Mouse (Mus musculus): ENCODE measurements around the gene Irf8. TPM values are rescaled to one million over a fixed set of nuclear protein-coding genes. Genes with fewer than 3 reads are reported as not detected.

Gene Irf8
- polyA plus RNA-seq, 1 experiment from 2014 or later: 2.7 TPM

DNA sequence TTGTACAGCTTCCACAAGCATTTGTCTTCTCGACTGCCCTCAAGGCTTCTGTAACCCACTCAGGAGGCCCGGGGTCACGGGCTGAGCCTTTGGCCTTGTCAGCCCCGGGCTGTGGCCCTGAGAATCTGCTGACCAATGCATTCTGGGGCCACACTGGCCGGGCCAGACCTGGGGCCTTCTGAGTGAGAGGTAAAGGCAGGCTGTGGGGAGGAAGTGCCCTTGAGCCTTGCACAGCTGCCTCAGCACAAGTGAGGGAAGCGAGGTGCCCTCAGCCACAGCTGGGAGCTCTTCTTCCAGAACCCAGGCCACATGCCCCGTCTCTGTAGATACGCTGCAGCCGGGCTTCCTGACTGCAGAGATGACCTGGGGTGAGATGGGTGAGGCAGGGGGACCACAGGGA lies 14.5 kb downstream of the Irf8 start:
- Histone ChIP-seq H3K4me3 (ENCODE audit: low read depth, low read length) (no peak overlapping the region), H3K27me3 (ENCODE audit: control insufficient read depth, insufficient read depth, low read length) (no peaks in the 10 kb centered on the region), H3K4me2 (ENCODE audit: low read depth, low read length, severe bottlenecking) (no peak overlapping the region), H3K9ac (ENCODE audit: low read length) (no peak overlapping the region), H3K27ac (ENCODE audit: low read depth, low read length) (no peak overlapping the region), H3K36me3 (ENCODE audit: control insufficient read depth, insufficient read depth, low read length) (no peaks in the 10 kb centered on the region), H3K4me1 (replicated peaks; ENCODE audit: control insufficient read depth, insufficient read depth, low read length) (0 out of 2 replicates have a peak, but pooled peaks cover 2% of the 10 kb centered on the region), H3K9me3 (ENCODE audit: control insufficient read depth, low read length) (no peaks in the 10 kb centered on the region)
- WGBS: 84% methylated on average over 9 of the region's 9 CpGs
- ATAC-seq (replicated peaks; ENCODE audit: low FRiP score) (no peak), DNase-seq (ENCODE audit: low spot score) (no peak)

DNA sequence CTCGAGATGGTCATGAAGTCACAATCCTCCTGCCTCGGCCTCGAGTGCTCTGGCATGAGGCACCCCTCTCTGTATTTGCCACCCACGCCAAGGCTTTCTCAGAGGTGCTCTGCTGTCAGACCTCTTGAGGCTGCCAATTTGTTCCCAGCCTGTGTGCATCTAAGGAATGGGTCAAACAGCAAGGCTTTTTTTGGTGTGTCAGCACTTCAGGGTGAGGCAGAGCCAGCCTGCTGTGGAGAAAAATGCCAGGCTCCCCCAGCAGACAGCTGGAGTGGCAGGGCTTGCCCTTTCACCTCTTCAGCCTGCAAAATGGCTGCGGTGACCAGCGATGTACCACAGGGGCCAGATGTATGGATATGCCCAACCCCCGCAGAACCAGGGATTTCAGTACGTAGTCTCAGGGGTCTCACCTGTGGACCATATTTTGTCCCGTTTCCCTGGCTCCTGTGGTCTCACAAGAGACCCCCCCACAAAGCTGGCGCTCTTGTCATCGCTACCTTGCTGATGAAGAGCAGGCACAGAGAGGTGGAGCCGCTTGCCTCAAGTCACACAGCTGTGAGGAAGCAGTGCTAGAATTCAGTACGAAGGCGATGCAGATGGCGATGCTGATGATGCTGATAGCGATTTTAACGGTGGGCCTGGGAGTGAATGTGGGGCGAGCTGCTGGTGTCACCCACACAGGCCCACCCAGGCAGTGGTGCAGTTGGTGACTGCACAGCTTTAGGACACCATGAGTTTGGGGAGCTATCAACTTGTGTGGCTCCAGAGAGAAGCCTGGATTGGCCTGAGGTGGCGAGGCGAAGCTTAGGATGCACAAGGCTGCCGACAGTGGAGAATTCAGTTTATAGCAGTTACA lies 15.3 kb downstream of the Irf8 start:
- H3K4me3 ChIP-seq (ENCODE audit: low read depth, low read length): no peak overlapping the region
- ATAC-seq (replicated peaks; ENCODE audit: low FRiP score) (no peak), DNase-seq (ENCODE audit: low spot score) (no peak)
- H3K27ac ChIP-seq (ENCODE audit: low read depth, low read length): no peak overlapping the region
- H3K36me3 ChIP-seq (ENCODE audit: control insufficient read depth, insufficient read depth, low read length): no peaks in the 10 kb centered on the region
- H3K27me3 ChIP-seq (ENCODE audit: control insufficient read depth, insufficient read depth, low read length): no peaks in the 10 kb centered on the region
- no peak overlapping the region for H3K9ac ChIP-seq (ENCODE audit: low read length)
- H3K4me2 ChIP-seq (ENCODE audit: low read depth, low read length, severe bottlenecking): no peak overlapping the region
- WGBS: 78% methylated on average over 21 of the region's 21 CpGs
- H3K9me3 ChIP-seq (ENCODE audit: control insufficient read depth, low read length): no peaks in the 10 kb centered on the region
- H3K4me1 ChIP-seq (replicated peaks; ENCODE audit: control insufficient read depth, insufficient read depth, low read length): no peaks in the 10 kb centered on the region; the same call in 1 of the 2 replicates

DNA sequence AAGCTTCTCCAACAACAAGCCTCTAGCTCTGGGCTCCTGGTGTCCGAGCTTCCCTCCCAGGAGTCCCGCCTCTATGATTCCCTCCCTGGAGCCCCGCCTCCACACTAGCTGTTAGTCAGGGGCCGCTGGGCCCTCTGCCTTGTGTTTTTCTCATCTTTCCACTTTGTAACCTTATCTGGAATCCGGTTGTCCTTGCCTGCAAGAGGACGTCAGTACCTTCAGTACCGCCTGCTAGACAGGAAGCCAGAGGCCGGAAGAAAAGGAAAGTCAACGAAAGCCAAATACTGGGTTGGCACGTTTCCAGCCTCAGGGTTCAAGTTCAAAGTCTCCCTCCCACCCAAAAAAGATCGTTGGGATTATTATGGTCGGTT lies 15.9 kb downstream of the Irf8 start:
- Histone ChIP-seq H3K27me3 (ENCODE audit: control insufficient read depth, insufficient read depth, low read length) (no peaks in the 10 kb centered on the region), H3K4me3 (ENCODE audit: low read depth, low read length) (no peak overlapping the region), H3K9ac (ENCODE audit: low read length) (no peak overlapping the region), H3K9me3 (ENCODE audit: control insufficient read depth, low read length) (no peaks in the 10 kb centered on the region), H3K4me1 (replicated peaks; ENCODE audit: control insufficient read depth, insufficient read depth, low read length) (no peaks in the 10 kb centered on the region; the same call in 1 of the 2 replicates), H3K4me2 (ENCODE audit: low read depth, low read length, severe bottlenecking) (no peak overlapping the region), H3K27ac (ENCODE audit: low read depth, low read length) (no peak overlapping the region), H3K36me3 (ENCODE audit: control insufficient read depth, insufficient read depth, low read length) (no peaks in the 10 kb centered on the region)
- ATAC-seq (replicated peaks; ENCODE audit: low FRiP score) (no peak), DNase-seq (ENCODE audit: low spot score) (no peak)
- 33% methylated on average over 12 of the region's 12 CpGs for WGBS

DNA sequence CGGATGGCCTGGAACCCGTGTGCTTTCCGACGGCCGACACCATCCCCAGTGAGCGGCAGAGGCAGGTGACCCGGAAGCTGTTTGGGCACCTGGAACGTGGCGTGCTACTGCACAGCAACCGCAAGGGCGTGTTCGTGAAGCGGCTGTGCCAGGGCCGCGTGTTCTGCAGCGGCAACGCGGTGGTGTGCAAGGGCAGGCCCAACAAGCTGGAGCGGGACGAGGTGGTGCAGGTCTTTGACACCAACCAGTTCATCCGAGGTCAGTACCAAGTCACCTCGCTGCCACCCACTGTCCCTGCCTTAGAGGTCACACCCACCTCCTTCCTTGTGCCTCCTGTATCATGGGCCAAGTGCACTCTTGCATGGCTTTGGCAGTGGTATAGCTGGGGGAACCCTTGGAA lies 17.3 kb downstream of the Irf8 start:
- Histone ChIP-seq H3K36me3 (ENCODE audit: control insufficient read depth, insufficient read depth, low read length) (no peaks in the 10 kb centered on the region), H3K4me2 (ENCODE audit: low read depth, low read length, severe bottlenecking) (no peak overlapping the region), H3K4me1 (replicated peaks; ENCODE audit: control insufficient read depth, insufficient read depth, low read length) (no peaks in the 10 kb centered on the region; the same call in 1 of the 2 replicates), H3K4me3 (ENCODE audit: low read depth, low read length) (no peak overlapping the region), H3K9ac (ENCODE audit: low read length) (no peak overlapping the region), H3K27me3 (ENCODE audit: control insufficient read depth, insufficient read depth, low read length) (no peaks in the 10 kb centered on the region), H3K9me3 (ENCODE audit: control insufficient read depth, low read length) (no peaks in the 10 kb centered on the region), H3K27ac (ENCODE audit: low read depth, low read length) (no peak overlapping the region)
- ATAC-seq (replicated peaks; ENCODE audit: low FRiP score): no peak
- DNase-seq (ENCODE audit: low spot score): no peak
- WGBS: 87% methylated on average over 22 of the region's 22 CpGs

DNA sequence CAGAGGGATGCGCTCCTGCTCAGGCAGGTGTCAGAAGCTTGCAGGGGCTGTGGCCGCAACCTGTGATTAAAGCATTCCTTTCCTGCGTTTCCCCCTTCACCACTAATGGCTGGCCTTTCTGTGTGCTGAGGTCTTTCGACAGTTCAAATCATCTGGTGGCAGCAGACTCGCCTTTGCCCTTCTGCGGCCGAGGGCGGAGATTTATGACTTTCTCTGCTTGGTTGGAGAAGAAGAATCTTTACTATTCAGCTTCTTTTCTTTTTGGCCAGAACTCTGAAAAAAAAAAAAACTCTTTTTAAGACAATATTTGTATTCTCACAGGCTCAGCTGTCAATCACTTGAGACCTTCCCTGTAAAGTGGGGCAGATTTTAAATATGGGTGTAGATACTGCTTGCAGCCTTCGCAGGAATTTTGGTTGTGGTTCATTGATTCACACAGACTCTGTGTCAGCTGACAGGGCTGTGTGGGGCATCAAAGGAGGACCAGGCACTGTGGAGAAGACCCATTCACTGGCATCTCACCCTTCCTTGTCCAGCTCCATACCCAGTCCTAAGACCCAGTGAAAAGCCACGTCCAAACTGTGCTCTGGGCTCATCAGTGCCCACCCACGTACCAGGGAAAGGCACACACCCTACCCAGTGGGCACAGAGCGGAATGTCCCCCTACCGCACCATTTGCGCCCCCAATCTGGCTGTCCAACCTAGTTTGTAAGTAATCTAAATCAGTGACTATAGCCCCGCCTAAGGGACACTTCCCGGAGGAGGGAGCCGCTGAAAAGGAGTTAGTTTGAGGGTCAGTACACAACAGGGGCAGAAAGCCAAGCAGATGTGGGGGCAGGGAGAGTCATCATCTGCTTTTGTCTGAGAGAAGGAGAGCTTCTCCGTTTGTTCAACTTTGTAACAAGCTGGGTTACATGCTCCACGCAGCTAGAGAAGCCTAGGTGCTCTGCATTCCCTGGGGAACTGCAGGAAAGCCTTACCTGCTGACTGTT lies 19.4 kb downstream of the Irf8 start:
- Histone ChIP-seq H3K4me3 (ENCODE audit: low read depth, low read length) (no peak overlapping the region), H3K36me3 (ENCODE audit: control insufficient read depth, insufficient read depth, low read length) (no peaks in the 10 kb centered on the region), H3K4me1 (replicated peaks; ENCODE audit: control insufficient read depth, insufficient read depth, low read length) (no peaks in the 10 kb centered on the region; the same call in 1 of the 2 replicates), H3K9me3 (ENCODE audit: control insufficient read depth, low read length) (no peaks in the 10 kb centered on the region), H3K4me2 (ENCODE audit: low read depth, low read length, severe bottlenecking) (no peak overlapping the region), H3K27me3 (ENCODE audit: control insufficient read depth, insufficient read depth, low read length) (no peaks in the 10 kb centered on the region), H3K27ac (ENCODE audit: low read depth, low read length) (no peak overlapping the region), H3K9ac (ENCODE audit: low read length) (no peak overlapping the region; the same call in 1 of the 2 replicates)
- 50% methylated on average over 19 of the region's 19 CpGs for WGBS
- ATAC-seq (replicated peaks; ENCODE audit: low FRiP score): no peak
- no peak for DNase-seq (ENCODE audit: low spot score)

DNA sequence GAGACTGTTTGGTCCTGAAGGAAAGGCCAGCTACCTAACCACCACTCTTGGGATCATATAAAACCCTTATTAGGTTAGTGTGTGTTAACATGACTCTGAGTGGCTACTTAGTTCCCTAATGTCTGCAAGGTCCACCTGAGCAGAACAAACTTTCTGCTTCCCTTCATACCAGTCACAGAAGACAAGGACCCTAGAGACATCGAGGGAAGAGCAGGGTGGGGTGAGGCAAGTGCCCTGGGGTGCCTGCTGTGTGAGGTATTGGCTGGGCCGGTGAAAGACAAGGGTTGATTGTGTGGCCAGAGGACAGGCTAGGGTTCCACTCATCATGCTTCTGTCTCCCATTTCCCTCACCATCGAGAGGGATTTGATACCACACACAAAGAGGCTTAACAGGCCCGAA lies 21.8 kb downstream of the Irf8 start:
- Histone ChIP-seq H3K4me3 (ENCODE audit: low read depth, low read length) (no peak overlapping the region), H3K36me3 (ENCODE audit: control insufficient read depth, insufficient read depth, low read length) (no peaks in the 10 kb centered on the region), H3K27me3 (ENCODE audit: control insufficient read depth, insufficient read depth, low read length) (no peaks in the 10 kb centered on the region), H3K9ac (ENCODE audit: low read length) (no peak overlapping the region), H3K4me2 (ENCODE audit: low read depth, low read length, severe bottlenecking) (no peak overlapping the region), H3K4me1 (replicated peaks; ENCODE audit: control insufficient read depth, insufficient read depth, low read length) (no peaks in the 10 kb centered on the region; the same call in 1 of the 2 replicates), H3K9me3 (ENCODE audit: control insufficient read depth, low read length) (no peaks in the 10 kb centered on the region), H3K27ac (ENCODE audit: low read depth, low read length) (no peak overlapping the region)
- DNase-seq (ENCODE audit: low spot score) (no peak), ATAC-seq (replicated peaks; ENCODE audit: low FRiP score) (no peak)
- WGBS: 54% methylated on average over 4 of the region's 4 CpGs

DNA sequence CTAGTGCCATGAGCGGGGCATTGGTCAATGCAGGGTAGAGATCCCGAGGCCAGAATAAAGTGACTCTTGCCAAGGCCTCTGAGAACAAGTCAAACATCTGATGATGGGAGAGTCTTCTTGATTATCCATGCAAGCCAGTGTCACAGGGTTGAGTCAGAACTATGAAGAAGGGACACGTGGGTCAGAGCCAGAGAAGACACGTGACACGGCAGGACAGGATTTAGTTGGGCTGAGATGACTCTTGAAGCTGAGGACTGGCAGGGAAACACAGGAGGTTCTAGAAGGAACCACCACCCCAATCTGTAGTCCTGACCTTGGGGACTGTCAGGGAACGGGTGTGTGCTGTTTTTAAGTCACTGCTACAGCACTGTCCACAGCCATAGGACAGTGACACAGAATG lies 23.7 kb downstream of the Irf8 start:
- ATAC-seq (replicated peaks; ENCODE audit: low FRiP score): no peak
- no peaks in the 10 kb centered on the region for H3K36me3 ChIP-seq (ENCODE audit: control insufficient read depth, insufficient read depth, low read length)
- DNase-seq (ENCODE audit: low spot score): no peak
- no peak overlapping the region for H3K4me3 ChIP-seq (ENCODE audit: low read depth, low read length)
- no peaks in the 10 kb centered on the region for H3K27me3 ChIP-seq (ENCODE audit: control insufficient read depth, insufficient read depth, low read length)
- 84% methylated on average over 6 of the region's 6 CpGs for WGBS
- H3K9ac ChIP-seq (ENCODE audit: low read length): no peak overlapping the region
- H3K9me3 ChIP-seq (ENCODE audit: control insufficient read depth, low read length): no peaks in the 10 kb centered on the region
- H3K4me2 ChIP-seq (ENCODE audit: low read depth, low read length, severe bottlenecking): no peak overlapping the region
- H3K27ac ChIP-seq (ENCODE audit: low read depth, low read length): no peak overlapping the region
- no peaks in the 10 kb centered on the region; the same call in 1 of the 2 replicates for H3K4me1 ChIP-seq (replicated peaks; ENCODE audit: control insufficient read depth, insufficient read depth, low read length)

DNA sequence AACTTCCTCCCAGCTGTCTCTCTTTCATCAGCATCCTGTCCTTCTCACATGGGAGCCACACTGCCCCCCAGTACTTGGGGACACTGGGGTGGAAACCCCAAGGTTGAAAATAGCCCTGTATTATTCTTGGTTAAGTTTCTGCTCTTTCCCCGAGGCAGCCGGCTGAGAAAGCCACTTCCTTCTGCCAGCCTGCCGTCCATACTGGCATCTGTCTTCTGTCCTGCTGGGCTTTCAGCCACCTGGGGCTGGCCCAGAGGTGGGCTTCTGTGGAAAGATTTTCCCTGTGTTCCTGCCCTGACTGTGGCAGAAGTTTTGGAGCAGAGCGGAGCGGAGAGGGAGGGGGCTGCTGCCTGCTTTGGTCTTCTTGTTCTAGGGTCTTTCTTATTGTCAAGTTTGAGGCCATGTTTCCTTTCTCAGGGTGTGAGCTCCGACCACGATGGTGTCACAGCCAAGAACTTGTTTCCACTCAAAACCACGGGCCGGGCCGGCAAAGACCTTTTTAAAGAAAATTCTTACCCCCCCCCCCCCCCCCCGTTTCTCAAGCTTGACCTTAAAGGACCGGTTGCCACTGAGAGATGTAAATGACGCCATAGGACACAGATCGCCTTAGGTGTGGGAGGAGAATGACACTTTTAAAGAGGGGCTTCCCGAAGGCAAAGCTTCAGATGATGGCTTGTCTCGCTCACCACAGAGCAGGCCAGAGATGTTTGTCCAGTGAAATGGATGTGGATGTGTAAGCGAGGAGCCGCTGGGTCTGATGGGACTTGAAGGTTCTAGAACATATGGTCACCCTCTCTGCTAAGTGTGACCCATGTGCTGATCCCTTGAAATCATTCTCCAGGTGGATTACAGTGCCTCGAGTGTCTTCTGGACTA lies 24.4 kb downstream of the Irf8 start:
- Histone ChIP-seq H3K9ac (ENCODE audit: low read length) (no peak overlapping the region), H3K27ac (ENCODE audit: low read depth, low read length) (no peak overlapping the region), H3K36me3 (ENCODE audit: control insufficient read depth, insufficient read depth, low read length) (no peaks in the 10 kb centered on the region), H3K9me3 (ENCODE audit: control insufficient read depth, low read length) (no peaks in the 10 kb centered on the region), H3K4me3 (ENCODE audit: low read depth, low read length) (no peak overlapping the region), H3K4me1 (replicated peaks; ENCODE audit: control insufficient read depth, insufficient read depth, low read length) (no peaks in the 10 kb centered on the region; the same call in 1 of the 2 replicates), H3K4me2 (ENCODE audit: low read depth, low read length, severe bottlenecking) (no peak overlapping the region), H3K27me3 (ENCODE audit: control insufficient read depth, insufficient read depth, low read length) (no peaks in the 10 kb centered on the region)
- ATAC-seq (replicated peaks; ENCODE audit: low FRiP score): no peak
- WGBS: 87% methylated on average over 19 of the region's 19 CpGs
- no peak for DNase-seq (ENCODE audit: low spot score)

All from forebrain, embryonic 11.5 days (tissue).